Mouse (Mus musculus): ENCODE results near the gene Nt5c3b. TPM values are rescaled to one million over a fixed set of nuclear protein-coding genes. Genes with fewer than 3 reads are reported as not detected.

The Nt5c3b gene
- polyA plus RNA-seq, 1 experiment from 2014 or later: 127 TPM

GRCm38 (mm10) chr11:100399320-100399719 is 42.3 kb downstream of the Nt5c3b start:
- H3K9me3 ChIP-seq (ENCODE audit: control insufficient read depth, low read length): no peaks in the 10 kb centered on the region
- no peak overlapping the region for H3K4me3 ChIP-seq (ENCODE audit: low read length)
- WGBS: 81% methylated on average over 9 of the region's 9 CpGs
- no peaks in the 10 kb centered on the region for H3K27me3 ChIP-seq (replicated peaks; ENCODE audit: control insufficient read depth, insufficient read depth, low read length)
- H3K27ac ChIP-seq (ENCODE audit: low read depth, low read length): no peak overlapping the region
- no peaks in the 10 kb centered on the region for H3K36me3 ChIP-seq (ENCODE audit: control insufficient read depth, insufficient read depth, low read length)
- ATAC-seq: no peak
- no peak overlapping the region for H3K9ac ChIP-seq (ENCODE audit: low read depth, low read length)
- peaks cover 23% of the 10 kb centered on the region for H3K4me1 ChIP-seq (ENCODE audit: control insufficient read depth, insufficient read depth, low read depth, low read length)
- H3K4me2 ChIP-seq (ENCODE audit: low read length): no peak overlapping the region

DNA sequence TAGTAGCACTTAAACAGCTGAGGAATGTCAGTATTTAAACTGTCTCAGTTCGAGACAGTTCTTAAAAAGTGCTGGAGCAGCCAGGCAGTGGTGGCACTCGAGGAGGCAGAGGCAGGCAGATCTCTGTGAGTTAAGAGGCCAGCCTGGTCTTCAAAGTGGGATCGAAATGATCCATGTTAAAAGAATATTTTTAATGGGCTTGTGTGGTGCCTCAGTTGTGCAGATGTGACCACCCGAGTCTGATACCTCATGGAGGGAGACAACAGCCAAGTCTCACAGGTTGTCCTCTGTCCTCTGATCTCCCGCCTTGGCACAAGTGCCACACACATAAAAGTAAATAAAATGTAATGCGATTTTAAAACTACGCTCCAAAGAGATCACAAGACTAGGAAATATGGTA is 43.1 kb downstream of the Nt5c3b start:
- Histone ChIP-seq H3K4me2 (ENCODE audit: low read length) (no peak overlapping the region), H3K27ac (ENCODE audit: low read depth, low read length) (no peak overlapping the region), H3K4me3 (ENCODE audit: low read length) (no peak overlapping the region)

DNA sequence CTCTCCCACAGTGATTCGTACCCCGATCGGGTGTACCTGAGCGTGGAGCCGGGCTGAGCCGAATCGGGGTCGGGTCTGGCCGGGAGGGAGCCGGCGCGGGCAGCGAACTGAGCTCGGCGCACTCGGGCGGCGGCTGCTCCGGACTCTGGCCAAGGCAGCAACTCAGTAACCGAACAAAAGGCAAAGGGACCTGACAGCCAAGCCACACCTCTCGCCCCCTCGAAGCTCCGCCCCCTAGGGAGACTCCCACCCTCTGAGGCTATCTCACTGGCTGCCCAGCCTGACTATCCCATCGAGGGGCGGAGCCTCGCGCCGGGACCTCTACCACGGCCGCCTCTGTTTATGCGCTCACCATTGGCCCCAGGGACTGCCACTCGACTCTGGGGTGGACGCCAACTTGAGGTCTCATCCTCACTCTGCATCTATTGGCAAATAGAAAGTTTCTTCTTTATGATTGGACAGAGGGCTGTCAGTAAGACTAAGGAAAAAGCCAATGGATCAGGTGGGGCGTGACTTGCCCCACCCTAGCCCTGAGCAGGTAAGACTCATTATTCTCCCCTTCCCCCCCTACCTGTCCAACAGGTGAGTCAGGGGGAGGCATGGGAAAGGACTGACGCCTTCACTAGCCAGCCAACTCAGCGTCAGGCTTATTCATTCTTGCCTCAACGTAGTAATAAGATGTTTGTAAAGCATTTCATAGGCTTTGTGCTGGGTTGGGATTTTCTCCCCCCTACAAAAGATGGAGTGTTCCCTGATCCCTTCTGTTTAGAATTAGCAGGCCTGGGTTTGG is 43.8 kb downstream of the Nt5c3b start, which contains the start of gene Jup:
Gene Jup, minus strand, starts transcription at position 164 of the 790 bp plus-strand sequence.
- Histone ChIP-seq H3K27ac (ENCODE audit: low read depth, low read length) (peak within 1 kb of the TSS; percentile 78), H3K27me3 (replicated peaks; ENCODE audit: control insufficient read depth, insufficient read depth, low read length) (no peaks in the 10 kb centered on the region), H3K36me3 (ENCODE audit: control insufficient read depth, insufficient read depth, low read length) (no peaks in the 10 kb centered on the region), H3K9ac (ENCODE audit: low read depth, low read length) (peak within 1 kb of the TSS; percentile 81), H3K4me2 (ENCODE audit: low read length) (peak within 1 kb of the TSS; percentile 82), H3K4me1 (ENCODE audit: control insufficient read depth, insufficient read depth, low read depth, low read length) (peaks cover 23% of the 10 kb centered on the region), H3K4me3 (ENCODE audit: low read length) (peak within 1 kb of the TSS; percentile 77), H3K9me3 (ENCODE audit: control insufficient read depth, low read length) (no peaks in the 10 kb centered on the region)
- 1% methylated on average over 35 of the region's 37 CpGs for WGBS
- peak; percentile 99 for ATAC-seq

More for the DNA sequence above, 43.1 kb downstream of the Nt5c3b start:
- Histone ChIP-seq H3K27me3 (replicated peaks; ENCODE audit: control insufficient read depth, insufficient read depth, low read length) (no peaks in the 10 kb centered on the region), H3K9me3 (ENCODE audit: control insufficient read depth, low read length) (no peaks in the 10 kb centered on the region), H3K36me3 (ENCODE audit: control insufficient read depth, insufficient read depth, low read length) (no peaks in the 10 kb centered on the region), H3K4me1 (ENCODE audit: control insufficient read depth, insufficient read depth, low read depth, low read length) (peaks cover 23% of the 10 kb centered on the region), H3K9ac (ENCODE audit: low read depth, low read length) (no peak overlapping the region)
- ATAC-seq: no peak
- WGBS: 97% methylated on average over 7 of the region's 7 CpGs

GRCm38 (mm10) chr11:100396886-100397599 is 44.6 kb downstream of the Nt5c3b start:
- no peaks in the 10 kb centered on the region for H3K36me3 ChIP-seq (ENCODE audit: control insufficient read depth, insufficient read depth, low read length)
- peak overlapping the region; percentile 78 for H3K27ac ChIP-seq (ENCODE audit: low read depth, low read length)
- H3K4me1 ChIP-seq (ENCODE audit: control insufficient read depth, insufficient read depth, low read depth, low read length): peaks cover 23% of the 10 kb centered on the region
- H3K9ac ChIP-seq (ENCODE audit: low read depth, low read length): peak overlapping the region; percentile 81
- WGBS: 1% methylated on average over 42 of the region's 42 CpGs
- H3K9me3 ChIP-seq (ENCODE audit: control insufficient read depth, low read length): no peaks in the 10 kb centered on the region
- no peaks in the 10 kb centered on the region for H3K27me3 ChIP-seq (replicated peaks; ENCODE audit: control insufficient read depth, insufficient read depth, low read length)
- peak overlapping the region; percentile 77 for H3K4me3 ChIP-seq (ENCODE audit: low read length)
- 0 out of 2 replicates have a peak, but pooled peaks have one; percentile 6 for ATAC-seq
- H3K4me2 ChIP-seq (ENCODE audit: low read length): peak overlapping the region; percentile 82

DNA sequence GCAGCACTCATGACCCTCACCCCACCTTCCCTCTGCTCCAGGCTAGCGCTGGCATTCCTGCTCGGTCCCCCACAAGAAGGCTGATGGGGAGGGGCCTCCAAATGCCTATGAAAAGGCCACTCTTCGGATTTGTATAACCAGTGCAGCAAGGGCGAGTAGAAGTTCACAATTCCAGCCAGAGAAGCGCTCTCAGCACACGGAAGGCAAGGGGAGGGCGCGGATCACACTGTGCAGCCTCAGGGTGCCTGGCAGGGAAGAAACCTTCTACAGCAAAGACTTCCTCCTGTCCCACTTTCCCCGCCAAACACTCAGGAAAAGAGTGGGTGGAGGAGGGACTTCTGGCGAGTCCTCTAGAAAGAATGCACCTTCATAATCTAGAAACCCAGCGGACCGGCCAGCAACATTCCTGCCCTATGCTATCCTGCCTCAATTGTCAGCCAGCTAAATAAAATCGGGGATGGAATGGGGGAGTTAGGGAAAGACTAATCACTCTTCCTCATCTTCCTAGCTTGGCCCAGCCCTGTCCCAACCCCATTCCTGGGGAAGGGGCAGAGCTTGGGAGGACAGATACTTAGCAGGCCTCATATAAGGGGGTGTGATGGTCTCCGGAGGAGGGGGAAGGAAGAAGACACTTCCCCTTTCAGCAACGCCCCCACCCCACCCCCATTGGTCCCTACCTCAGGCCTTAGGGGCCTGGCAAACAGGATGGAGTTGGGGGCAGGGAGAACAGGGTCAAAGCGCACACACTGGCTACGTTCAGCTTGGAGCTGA is 45.6 kb downstream of the Nt5c3b start:
- ATAC-seq: no peak
- peaks cover 25% of the 10 kb centered on the region for H3K4me1 ChIP-seq (ENCODE audit: control insufficient read depth, insufficient read depth, low read depth, low read length)
- H3K27me3 ChIP-seq (replicated peaks; ENCODE audit: control insufficient read depth, insufficient read depth, low read length): no peaks in the 10 kb centered on the region
- no peaks in the 10 kb centered on the region for H3K36me3 ChIP-seq (ENCODE audit: control insufficient read depth, insufficient read depth, low read length)
- peak overlapping the region; percentile 81 for H3K9ac ChIP-seq (ENCODE audit: low read depth, low read length)
- H3K9me3 ChIP-seq (ENCODE audit: control insufficient read depth, low read length): no peaks in the 10 kb centered on the region
- peak overlapping the region; percentile 82 for H3K4me2 ChIP-seq (ENCODE audit: low read length)
- H3K4me3 ChIP-seq (ENCODE audit: low read length): peak overlapping the region; percentile 77
- 28% methylated on average over 17 of the region's 17 CpGs for WGBS
- peak overlapping the region; percentile 44; the same call in 1 of the 2 replicates for H3K27ac ChIP-seq (ENCODE audit: low read depth, low read length)

DNA sequence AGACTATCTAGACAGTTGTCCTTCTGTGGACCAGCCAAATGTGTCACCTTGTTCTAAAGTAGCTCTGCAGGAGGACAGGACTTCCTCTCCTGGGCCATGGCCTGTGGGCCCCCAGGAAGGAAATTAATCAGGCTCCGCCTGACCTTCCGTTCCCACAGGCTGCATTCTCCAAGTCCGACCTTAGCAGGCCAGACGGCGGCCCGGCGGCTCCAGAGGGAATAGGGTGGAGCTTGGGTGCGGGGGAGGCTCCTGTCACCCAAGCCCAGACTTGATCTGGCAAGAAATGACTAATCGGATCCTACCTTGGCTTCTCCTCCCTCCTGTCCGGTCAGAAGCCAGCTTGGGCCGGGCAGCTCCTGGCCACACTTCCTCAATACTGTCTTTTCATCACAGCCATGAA is 46.4 kb downstream of the Nt5c3b start:
- no peaks in the 10 kb centered on the region for H3K36me3 ChIP-seq (ENCODE audit: control insufficient read depth, insufficient read depth, low read length)
- peaks cover 28% of the 10 kb centered on the region for H3K4me1 ChIP-seq (ENCODE audit: control insufficient read depth, insufficient read depth, low read depth, low read length)
- peak overlapping the region; percentile 82 for H3K4me2 ChIP-seq (ENCODE audit: low read length)
- no peaks in the 10 kb centered on the region for H3K27me3 ChIP-seq (replicated peaks; ENCODE audit: control insufficient read depth, insufficient read depth, low read length)
- H3K27ac ChIP-seq (ENCODE audit: low read depth, low read length): no peak overlapping the region
- no peak for ATAC-seq
- peak overlapping the region; percentile 19 for H3K9ac ChIP-seq (ENCODE audit: low read depth, low read length)
- H3K4me3 ChIP-seq (ENCODE audit: low read length): 0 out of 2 replicates have a peak overlapping the region, but pooled peaks have one; percentile 3
- 41% methylated on average over 11 of the region's 11 CpGs for WGBS
- no peaks in the 10 kb centered on the region for H3K9me3 ChIP-seq (ENCODE audit: control insufficient read depth, low read length)

DNA sequence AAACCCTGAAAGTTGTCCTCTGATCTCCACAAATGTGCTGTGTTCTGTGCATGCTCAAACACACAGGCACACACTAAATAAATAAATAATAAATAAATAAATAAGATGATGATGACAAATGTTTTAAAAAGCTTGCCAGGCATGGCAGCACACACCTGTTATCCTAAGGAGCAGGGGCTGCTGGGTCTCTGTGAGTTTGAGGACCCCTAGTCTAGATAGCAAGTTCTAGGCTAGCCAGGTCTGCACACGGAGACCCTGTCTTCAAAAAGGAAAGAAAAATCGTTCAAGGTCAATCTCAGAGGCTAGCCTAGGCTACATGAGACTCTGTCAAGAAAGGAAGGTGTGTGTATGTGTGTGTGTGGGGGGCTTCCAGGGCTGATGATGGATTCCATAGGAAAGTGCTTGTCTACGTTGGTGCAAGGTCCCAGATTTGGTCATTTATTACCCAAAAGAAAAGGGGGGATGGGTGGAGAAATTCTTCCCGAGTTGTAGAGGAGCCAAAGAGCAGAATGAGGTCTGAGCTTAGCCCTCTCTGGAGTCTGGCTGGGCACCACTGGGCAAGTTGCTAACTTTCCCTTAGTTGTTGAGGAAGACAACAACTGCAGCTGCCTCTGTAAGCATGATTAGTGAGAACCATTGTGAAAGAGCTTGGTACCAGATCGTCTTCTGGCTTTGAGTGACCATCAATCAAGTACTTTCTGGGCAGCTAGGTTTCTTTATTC is 47.1 kb downstream of the Nt5c3b start:
- no peaks in the 10 kb centered on the region for H3K9me3 ChIP-seq (ENCODE audit: control insufficient read depth, low read length)
- no peak overlapping the region; the same call in 1 of the 2 replicates for H3K4me2 ChIP-seq (ENCODE audit: low read length)
- H3K36me3 ChIP-seq (ENCODE audit: control insufficient read depth, insufficient read depth, low read length): no peaks in the 10 kb centered on the region
- WGBS: 69% methylated on average over 5 of the region's 5 CpGs
- no peak overlapping the region for H3K27ac ChIP-seq (ENCODE audit: low read depth, low read length)
- H3K27me3 ChIP-seq (replicated peaks; ENCODE audit: control insufficient read depth, insufficient read depth, low read length): no peaks in the 10 kb centered on the region
- no peak overlapping the region for H3K4me3 ChIP-seq (ENCODE audit: low read length)
- peak overlapping the region; percentile 19; the same call in 1 of the 2 replicates for H3K9ac ChIP-seq (ENCODE audit: low read depth, low read length)
- H3K4me1 ChIP-seq (ENCODE audit: control insufficient read depth, insufficient read depth, low read depth, low read length): peaks cover 33% of the 10 kb centered on the region
- no peak for ATAC-seq

DNA sequence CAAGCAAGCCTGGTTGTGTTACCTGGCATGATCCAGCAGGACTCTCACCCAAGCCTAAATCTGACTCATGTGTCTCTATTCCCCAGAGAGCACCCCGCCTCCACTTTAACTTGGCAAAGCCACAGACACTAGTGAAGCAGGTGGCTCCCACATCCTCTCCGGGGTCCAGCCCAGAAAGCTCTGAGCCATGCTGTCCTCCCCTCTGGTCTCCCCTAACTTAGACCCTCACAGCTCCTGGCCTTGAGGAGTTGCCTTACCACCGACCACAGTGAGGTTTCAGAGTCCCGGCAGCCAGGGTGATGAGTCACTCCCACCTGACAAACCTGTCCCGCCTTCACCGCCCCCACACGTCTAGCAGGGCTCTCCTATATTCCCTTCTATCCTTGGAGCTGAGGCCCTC is 47.9 kb downstream of the Nt5c3b start:
- H3K36me3 ChIP-seq (ENCODE audit: control insufficient read depth, insufficient read depth, low read length): no peaks in the 10 kb centered on the region
- H3K27ac ChIP-seq (ENCODE audit: low read depth, low read length): no peak overlapping the region
- 80% methylated on average over 7 of the region's 7 CpGs for WGBS
- H3K27me3 ChIP-seq (replicated peaks; ENCODE audit: control insufficient read depth, insufficient read depth, low read length): no peaks in the 10 kb centered on the region
- H3K4me3 ChIP-seq (ENCODE audit: low read length): no peak overlapping the region
- no peaks in the 10 kb centered on the region for H3K9me3 ChIP-seq (ENCODE audit: control insufficient read depth, low read length)
- H3K4me2 ChIP-seq (ENCODE audit: low read length): no peak overlapping the region
- ATAC-seq: no peak
- no peak overlapping the region for H3K9ac ChIP-seq (ENCODE audit: low read depth, low read length)
- peaks cover 33% of the 10 kb centered on the region for H3K4me1 ChIP-seq (ENCODE audit: control insufficient read depth, insufficient read depth, low read depth, low read length)

Measured in hindbrain, embryonic 16.5 days (tissue).